Mouse (Mus musculus): Measurements from ENCODE around the gene Oxa1l. TPM values are rescaled to one million over a fixed set of nuclear protein-coding genes. Genes with fewer than 3 reads are reported as not detected.

Oxa1l gene
- polyA plus RNA-seq, 1 experiment from 2014 or later, result 56.7 TPM

- Histone ChIP-seq H3K9me3 (ENCODE audit: control insufficient read depth, low read length) (no peaks in the 10 kb centered on the region), H3K27ac (ENCODE audit: low read depth, low read length) (no peak overlapping the region), H3K4me2 (ENCODE audit: low read depth, low read length, severe bottlenecking) (no peak overlapping the region), H3K4me1 (replicated peaks; ENCODE audit: control insufficient read depth, insufficient read depth, low read length) (no peaks in the 10 kb centered on the region), H3K27me3 (ENCODE audit: control insufficient read depth, insufficient read depth, low read length) (no peaks in the 10 kb centered on the region), H3K36me3 (ENCODE audit: control insufficient read depth, insufficient read depth, low read length) (no peaks in the 10 kb centered on the region), H3K4me3 (ENCODE audit: low read depth, low read length) (no peak overlapping the region), H3K9ac (ENCODE audit: low read length) (no peak overlapping the region)
- ATAC-seq (replicated peaks; ENCODE audit: low FRiP score), result no peak
- DNase-seq (ENCODE audit: low spot score), result no peak
These were observed 33.7 kb downstream of the Oxa1l start for GRCm38 (mm10) chr14:54394309-54394708.

- Histone ChIP-seq H3K4me3 (ENCODE audit: low read depth, low read length) (no peak overlapping the region), H3K9ac (ENCODE audit: low read length) (no peak overlapping the region), H3K9me3 (ENCODE audit: control insufficient read depth, low read length) (no peaks in the 10 kb centered on the region), H3K36me3 (ENCODE audit: control insufficient read depth, insufficient read depth, low read length) (no peaks in the 10 kb centered on the region), H3K4me1 (replicated peaks; ENCODE audit: control insufficient read depth, insufficient read depth, low read length) (no peaks in the 10 kb centered on the region), H3K27ac (ENCODE audit: low read depth, low read length) (no peak overlapping the region), H3K27me3 (ENCODE audit: control insufficient read depth, insufficient read depth, low read length) (no peaks in the 10 kb centered on the region), H3K4me2 (ENCODE audit: low read depth, low read length, severe bottlenecking) (no peak overlapping the region)
- ATAC-seq (replicated peaks; ENCODE audit: low FRiP score) (no peak), DNase-seq (ENCODE audit: low spot score) (no peak)
- 88% methylated on average over 7 of the region's 7 CpGs for WGBS
These were observed 36.1 kb downstream of the Oxa1l start for GRCm38 (mm10) chr14:54396685-54397084.

DNA sequence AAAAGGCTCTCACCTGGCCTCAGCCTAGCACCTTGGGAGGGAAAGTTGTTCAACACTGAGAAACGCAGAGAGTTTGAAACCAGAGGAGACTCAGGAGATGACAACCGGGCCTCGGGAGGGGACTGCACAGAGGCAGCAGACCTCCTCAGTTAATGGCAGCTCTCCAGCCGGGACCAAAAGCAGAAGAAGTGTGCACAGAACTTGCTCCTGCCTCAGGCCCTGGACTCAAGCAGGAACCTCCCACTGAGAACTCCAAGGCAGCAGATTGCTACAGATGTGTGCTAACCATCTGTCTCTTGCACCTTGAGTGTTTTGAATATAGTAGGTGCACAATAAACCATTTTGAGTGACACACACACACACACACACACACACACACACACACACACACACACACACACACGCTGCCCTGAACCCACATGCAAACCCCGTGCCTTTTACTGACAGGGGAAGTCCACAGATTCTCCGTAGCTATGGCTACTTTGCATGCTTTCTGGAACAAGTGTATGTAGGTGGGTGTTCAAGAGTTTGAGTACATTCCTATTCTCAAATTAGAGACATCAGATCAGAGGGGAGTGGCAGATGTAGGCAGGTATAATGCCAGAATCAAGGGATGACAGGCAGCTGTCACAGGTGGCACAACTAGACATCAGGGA, 37.4 kb downstream of the Oxa1l start:
- no peak overlapping the region for H3K4me3 ChIP-seq (ENCODE audit: low read depth, low read length)
- no peak overlapping the region for H3K27ac ChIP-seq (ENCODE audit: low read depth, low read length)
- no peak overlapping the region for H3K9ac ChIP-seq (ENCODE audit: low read length)
- no peaks in the 10 kb centered on the region for H3K36me3 ChIP-seq (ENCODE audit: control insufficient read depth, insufficient read depth, low read length)
- no peak overlapping the region for H3K4me2 ChIP-seq (ENCODE audit: low read depth, low read length, severe bottlenecking)
- ATAC-seq (replicated peaks; ENCODE audit: low FRiP score) (no peak), DNase-seq (ENCODE audit: low spot score) (no peak)
- WGBS, result 91% methylated on average over 7 of the region's 7 CpGs
- no peaks in the 10 kb centered on the region for H3K27me3 ChIP-seq (ENCODE audit: control insufficient read depth, insufficient read depth, low read length)
- H3K4me1 ChIP-seq (replicated peaks; ENCODE audit: control insufficient read depth, insufficient read depth, low read length), result no peaks in the 10 kb centered on the region
- no peaks in the 10 kb centered on the region for H3K9me3 ChIP-seq (ENCODE audit: control insufficient read depth, low read length)

DNA sequence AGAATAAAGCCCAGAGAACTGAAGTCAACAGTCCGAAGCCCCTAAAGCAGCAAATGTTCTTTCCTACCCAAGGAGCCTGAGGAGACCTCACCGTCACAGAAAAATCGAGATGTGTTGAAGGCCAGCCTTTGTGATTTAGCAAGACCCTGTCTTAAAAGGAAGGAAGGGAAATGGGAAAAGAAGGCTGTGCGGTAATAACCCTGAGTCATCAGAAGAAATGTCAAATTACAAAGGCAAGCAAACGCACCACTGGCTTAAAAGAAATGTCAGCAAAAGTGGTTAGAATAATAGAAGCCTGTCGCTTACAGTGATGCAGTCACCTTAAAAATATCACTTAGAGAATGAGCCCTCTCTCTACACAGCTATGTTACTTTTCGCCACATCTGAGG, 37.9 kb downstream of the Oxa1l start:
- Histone ChIP-seq H3K4me1 (replicated peaks; ENCODE audit: control insufficient read depth, insufficient read depth, low read length) (no peaks in the 10 kb centered on the region), H3K4me2 (ENCODE audit: low read depth, low read length, severe bottlenecking) (no peak overlapping the region), H3K9me3 (ENCODE audit: control insufficient read depth, low read length) (no peaks in the 10 kb centered on the region), H3K4me3 (ENCODE audit: low read depth, low read length) (no peak overlapping the region), H3K27ac (ENCODE audit: low read depth, low read length) (no peak overlapping the region), H3K27me3 (ENCODE audit: control insufficient read depth, insufficient read depth, low read length) (no peaks in the 10 kb centered on the region), H3K36me3 (ENCODE audit: control insufficient read depth, insufficient read depth, low read length) (no peaks in the 10 kb centered on the region), H3K9ac (ENCODE audit: low read length) (no peak overlapping the region)
- no peak for DNase-seq (ENCODE audit: low spot score)
- WGBS, result 82% methylated on average over 7 of the region's 7 CpGs
- no peak for ATAC-seq (replicated peaks; ENCODE audit: low FRiP score)

DNA sequence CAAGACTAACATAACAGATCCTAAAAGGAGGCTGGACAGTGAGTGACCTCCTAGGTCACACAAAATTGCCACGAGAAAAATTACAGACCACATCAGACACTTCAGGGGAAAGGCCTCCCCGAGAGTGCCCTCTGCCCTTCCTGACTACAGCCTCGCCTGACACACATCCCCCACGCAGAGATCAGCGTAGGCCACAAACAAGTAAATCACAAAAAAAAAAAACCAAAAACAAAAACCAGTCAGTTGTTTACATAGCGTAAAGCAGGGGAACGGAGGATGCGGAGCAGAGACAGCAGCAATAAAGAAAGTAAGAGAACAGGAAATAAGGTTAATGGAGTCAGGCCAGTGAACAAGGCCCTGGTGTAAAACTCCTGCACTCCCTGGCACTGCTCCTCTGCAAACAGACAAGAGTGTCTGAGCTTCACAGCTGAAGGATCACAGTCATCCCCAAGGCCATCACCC, 38.3 kb downstream of the Oxa1l start:
- Histone ChIP-seq H3K4me1 (replicated peaks; ENCODE audit: control insufficient read depth, insufficient read depth, low read length) (no peaks in the 10 kb centered on the region), H3K4me2 (ENCODE audit: low read depth, low read length, severe bottlenecking) (no peak overlapping the region), H3K36me3 (ENCODE audit: control insufficient read depth, insufficient read depth, low read length) (no peaks in the 10 kb centered on the region), H3K27me3 (ENCODE audit: control insufficient read depth, insufficient read depth, low read length) (no peaks in the 10 kb centered on the region), H3K27ac (ENCODE audit: low read depth, low read length) (no peak overlapping the region), H3K4me3 (ENCODE audit: low read depth, low read length) (no peak overlapping the region), H3K9me3 (ENCODE audit: control insufficient read depth, low read length) (no peaks in the 10 kb centered on the region), H3K9ac (ENCODE audit: low read length) (no peak overlapping the region)
- WGBS, result 67% methylated on average over 8 of the region's 8 CpGs
- DNase-seq (ENCODE audit: low spot score) (no peak), ATAC-seq (replicated peaks; ENCODE audit: low FRiP score) (no peak)

DNA sequence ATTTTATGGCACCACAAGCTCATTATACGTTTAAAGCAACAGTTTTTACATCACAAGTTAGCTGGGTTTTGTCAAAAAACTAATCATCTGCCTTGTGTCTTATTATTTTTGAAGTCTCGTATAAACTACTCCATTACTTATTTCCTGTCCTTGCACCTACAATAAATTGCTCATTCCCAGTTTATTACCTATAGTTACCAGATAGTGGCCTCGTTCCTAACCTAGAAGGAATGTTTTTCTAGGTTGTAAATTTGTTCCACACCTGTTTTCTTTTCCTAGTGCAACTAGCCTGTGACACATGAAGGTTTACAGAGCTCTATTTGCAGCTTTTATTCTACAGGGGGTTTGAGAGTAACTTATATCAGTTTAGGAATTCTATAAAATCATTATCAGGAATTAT, 41.1 kb downstream of the Oxa1l start:
- Histone ChIP-seq H3K4me3 (ENCODE audit: low read depth, low read length) (no peak overlapping the region), H3K36me3 (ENCODE audit: control insufficient read depth, insufficient read depth, low read length) (no peaks in the 10 kb centered on the region), H3K27ac (ENCODE audit: low read depth, low read length) (no peak overlapping the region), H3K4me2 (ENCODE audit: low read depth, low read length, severe bottlenecking) (no peak overlapping the region), H3K4me1 (replicated peaks; ENCODE audit: control insufficient read depth, insufficient read depth, low read length) (no peaks in the 10 kb centered on the region), H3K27me3 (ENCODE audit: control insufficient read depth, insufficient read depth, low read length) (no peaks in the 10 kb centered on the region), H3K9me3 (ENCODE audit: control insufficient read depth, low read length) (no peaks in the 10 kb centered on the region), H3K9ac (ENCODE audit: low read length) (no peak overlapping the region)
- WGBS, result 82% methylated on average over 3 of the region's 3 CpGs
- ATAC-seq (replicated peaks; ENCODE audit: low FRiP score) (no peak), DNase-seq (ENCODE audit: low spot score) (no peak)

GRCm38 (mm10) chr14:54408336-54409056, 47.9 kb downstream of the Oxa1l start:
- no peak overlapping the region for H3K27ac ChIP-seq (ENCODE audit: low read depth, low read length)
- 77% methylated on average over 25 of the region's 25 CpGs for WGBS
- H3K9ac ChIP-seq (ENCODE audit: low read length), result no peak overlapping the region
- ATAC-seq (replicated peaks; ENCODE audit: low FRiP score), result no peak; the same call in 1 of the 2 replicates
- no peaks in the 10 kb centered on the region for H3K36me3 ChIP-seq (ENCODE audit: control insufficient read depth, insufficient read depth, low read length)
- no peaks in the 10 kb centered on the region for H3K9me3 ChIP-seq (ENCODE audit: control insufficient read depth, low read length)
- no peak overlapping the region for H3K4me2 ChIP-seq (ENCODE audit: low read depth, low read length, severe bottlenecking)
- no peak overlapping the region for H3K4me3 ChIP-seq (ENCODE audit: low read depth, low read length)
- no peak for DNase-seq (ENCODE audit: low spot score)
- 0 out of 2 replicates have a peak, but pooled peaks cover 3% of the 10 kb centered on the region for H3K4me1 ChIP-seq (replicated peaks; ENCODE audit: control insufficient read depth, insufficient read depth, low read length)
- no peaks in the 10 kb centered on the region for H3K27me3 ChIP-seq (ENCODE audit: control insufficient read depth, insufficient read depth, low read length)

- ATAC-seq (replicated peaks; ENCODE audit: low FRiP score) (no peak), DNase-seq (ENCODE audit: low spot score) (no peak)
- WGBS, result 84% methylated on average over 7 of the region's 7 CpGs
- H3K27ac ChIP-seq (ENCODE audit: low read depth, low read length), result no peak overlapping the region
- H3K4me1 ChIP-seq (replicated peaks; ENCODE audit: control insufficient read depth, insufficient read depth, low read length), result peaks cover 8% of the 10 kb centered on the region
- no peaks in the 10 kb centered on the region for H3K36me3 ChIP-seq (ENCODE audit: control insufficient read depth, insufficient read depth, low read length)
- no peaks in the 10 kb centered on the region for H3K9me3 ChIP-seq (ENCODE audit: control insufficient read depth, low read length)
- H3K27me3 ChIP-seq (ENCODE audit: control insufficient read depth, insufficient read depth, low read length), result peaks cover 3% of the 10 kb centered on the region; the same call in 1 of the 2 replicates
- no peak overlapping the region for H3K4me3 ChIP-seq (ENCODE audit: low read depth, low read length)
- H3K9ac ChIP-seq (ENCODE audit: low read length), result no peak overlapping the region
- no peak overlapping the region for H3K4me2 ChIP-seq (ENCODE audit: low read depth, low read length, severe bottlenecking)
These were observed 48.5 kb downstream of the Oxa1l start for GRCm38 (mm10) chr14:54409057-54409645.
